Mouse (Mus musculus) megakaryocyte progenitor cell, adult 5-6 weeks (primary cell): ENCODE data around the gene Plek2. TPM values are rescaled to one million over a fixed set of nuclear protein-coding genes. Genes with fewer than 3 reads are reported as not detected.
"Not testable (repeated sequence)": the region's sequence is repeated elsewhere in the genome, so short reads cannot be mapped to it uniquely, and the experiment has no call there.

Source experiments
- ATAC-seq: replicated peaks from 2 replicates; pipeline ENCODE4 v1.8.0; 2016; ENCODE audit warnings: mild to moderate bottlenecking, moderate TSS enrichment, inconsistent platforms; ENCODE audit not compliant: poor library complexity
- total RNA-seq, 2 experiments: library from RNA; stranded (forward) in 1 of 2; stranded (reverse) in 1 of 2; fragments of 157-497, 149-512 nt in 1 of 2; fragments of 200-1000 nt in 1 of 2; gene quantifications; 2 replicates each; pipeline versions ENCODE4 v1.2.3 to v1.2.4; 2015 to 2017

The Plek2 gene
- not detected in 2 replicates for total RNA-seq (2015)
- not detected in 2 replicates for total RNA-seq (2017)

GRCm38 (mm10) chr12:78906707-78907162 is at the start of gene Plek2:
TSS of gene Plek2 (minus strand) at chr12:78906964.
- ATAC-seq = peak; percentile 69

DNA sequence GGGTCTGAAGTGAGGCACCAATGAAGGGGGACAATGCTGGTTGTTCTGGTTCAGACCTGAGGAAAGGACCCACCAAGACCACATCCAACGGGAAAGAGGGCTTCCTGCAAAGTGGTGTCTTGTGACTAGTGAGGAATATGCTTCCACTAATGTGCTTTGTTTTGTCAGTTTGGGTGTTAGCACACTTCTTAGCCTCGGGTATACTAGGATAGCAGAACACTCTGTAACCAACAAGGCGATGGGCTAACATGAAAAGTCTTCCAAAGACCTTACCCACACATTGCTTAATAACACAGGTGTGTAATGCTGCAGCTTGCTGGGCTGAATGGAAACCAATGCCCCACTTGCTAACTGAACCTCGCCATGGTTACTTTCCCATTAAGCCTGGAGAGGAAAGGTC is 49.6 kb upstream of the Plek2 start:
- ATAC-seq = no peak

DNA sequence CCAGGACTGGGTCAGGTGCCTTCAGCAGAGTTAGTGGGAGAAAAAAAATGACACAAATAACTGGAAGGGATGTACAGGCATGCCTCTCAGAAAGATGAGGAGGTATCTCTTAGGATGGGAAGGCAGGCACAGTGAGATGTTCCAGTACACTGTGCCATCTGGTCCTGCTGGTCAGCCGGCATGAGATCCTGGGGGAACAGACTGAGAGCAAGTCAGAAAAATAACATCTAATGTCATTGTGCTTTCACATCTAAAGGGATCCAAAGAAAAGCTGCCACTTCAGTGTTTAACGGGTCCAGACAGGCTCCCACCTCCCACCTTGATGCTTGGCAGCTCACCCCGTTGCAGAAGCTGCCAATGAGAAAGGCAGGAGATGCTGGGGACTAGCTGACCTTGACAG is 45.7 kb upstream of the Plek2 start:
- ATAC-seq = no peak

GRCm38 (mm10) chr12:78952053-78952452 is 45.3 kb upstream of the Plek2 start:
- ATAC-seq = no peak

DNA sequence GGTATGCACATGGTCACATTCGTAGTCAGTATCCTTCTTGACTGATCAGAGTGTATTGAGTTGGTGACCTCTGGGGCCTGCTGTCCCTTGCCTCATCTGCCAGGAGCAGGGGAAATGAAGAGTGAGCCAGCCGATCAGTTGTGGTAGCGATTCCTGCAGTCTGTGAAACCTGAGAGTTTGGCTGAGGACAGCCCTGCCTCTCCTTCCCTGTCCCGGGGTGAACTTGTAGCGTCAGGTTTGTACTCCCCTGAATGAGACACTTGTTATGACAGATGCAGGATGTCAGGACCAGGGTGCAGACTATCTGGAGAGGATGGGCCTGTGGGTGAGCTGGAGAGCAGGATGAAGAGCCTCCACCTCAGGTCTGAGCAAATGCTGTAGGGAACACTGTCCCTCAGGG is 40.9 kb upstream of the Plek2 start:
- ATAC-seq = no peak

DNA sequence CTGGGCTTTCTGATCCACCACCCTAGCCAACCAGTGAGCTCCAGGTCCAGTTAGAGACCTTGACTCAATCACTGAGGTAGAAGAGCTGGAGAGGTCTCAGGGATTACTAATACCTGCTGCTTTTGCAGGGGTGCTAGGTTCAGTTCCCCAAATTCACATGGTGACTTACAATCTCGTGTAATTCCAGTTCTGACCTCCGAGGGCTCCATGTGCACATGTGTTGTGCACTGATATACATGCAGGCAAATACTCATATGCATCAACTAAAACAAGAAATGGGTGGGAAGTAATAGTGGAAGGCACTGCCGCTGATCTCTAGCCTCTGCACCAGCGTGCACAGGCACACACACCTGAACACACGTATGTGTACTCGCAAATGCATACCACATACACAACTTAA is 40.4 kb upstream of the Plek2 start:
- ATAC-seq = peak; percentile 70

GRCm38 (mm10) chr12:78942931-78943330 is 36.2 kb upstream of the Plek2 start:
- ATAC-seq = no peak

DNA sequence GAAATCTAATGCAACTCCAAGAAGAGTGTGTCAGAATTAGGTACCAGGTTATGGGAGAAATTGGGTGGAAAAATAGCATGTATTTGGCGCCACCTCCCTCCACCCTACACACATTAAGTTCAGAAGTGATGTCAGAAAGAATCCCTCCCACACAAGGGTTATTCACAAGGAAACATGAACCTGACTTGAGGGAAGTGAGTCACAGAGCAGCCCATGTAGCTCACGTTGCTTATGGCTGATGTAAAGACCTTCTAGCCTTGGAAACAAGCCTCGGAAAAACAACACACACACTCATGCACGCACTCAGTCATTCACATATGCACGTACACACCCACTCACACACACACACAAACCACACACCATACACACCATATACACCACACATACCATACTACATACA is 33.3 kb upstream of the Plek2 start:
- ATAC-seq = no peak

- ATAC-seq = no peak
Observed at GRCm38 (mm10) chr12:78939393-78940037, 32.8 kb upstream of the Plek2 start.

GRCm38 (mm10) chr12:78936494-78936893 is 29.7 kb upstream of the Plek2 start:
- ATAC-seq = no peak

DNA sequence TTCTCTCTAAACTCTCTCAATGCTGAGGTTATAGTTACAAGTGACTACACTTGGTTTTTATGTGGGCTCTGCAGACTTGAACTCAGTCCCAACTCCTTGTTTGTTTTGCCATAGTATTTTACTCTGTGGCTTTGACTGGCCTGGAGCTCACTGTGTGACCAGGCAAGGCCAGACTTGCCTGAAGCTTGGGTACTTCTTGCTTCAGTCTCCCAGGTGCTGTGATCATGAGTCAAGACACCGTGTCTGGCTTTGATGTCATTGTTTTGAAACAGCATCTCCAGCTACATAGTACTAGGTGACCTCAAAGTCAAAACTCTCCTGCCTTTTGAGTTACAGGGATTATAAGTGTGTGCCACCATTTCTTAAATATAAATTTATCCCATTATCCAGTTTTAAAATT is 23.1 kb upstream of the Plek2 start:
- no peak for ATAC-seq

DNA sequence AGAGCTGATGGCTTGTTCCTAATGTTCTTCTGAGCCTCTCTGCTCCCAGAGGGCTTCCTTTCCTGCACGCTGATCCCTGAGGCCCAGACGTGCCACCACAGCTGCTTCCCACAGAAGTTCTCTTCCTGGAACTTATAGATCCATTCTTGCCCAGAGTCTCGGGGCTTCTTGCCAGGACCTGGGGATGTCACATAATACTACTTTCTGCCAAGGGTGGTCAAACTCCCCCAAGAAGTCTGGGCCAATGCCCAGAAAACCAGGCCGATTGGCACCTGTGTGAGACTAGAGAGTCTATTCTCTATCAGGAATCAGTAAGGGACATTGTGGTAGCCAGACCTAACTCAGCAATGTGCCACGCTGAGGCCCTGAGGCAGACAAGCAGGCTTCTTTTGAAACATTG is 20.5 kb upstream of the Plek2 start:
- no peak for ATAC-seq

DNA sequence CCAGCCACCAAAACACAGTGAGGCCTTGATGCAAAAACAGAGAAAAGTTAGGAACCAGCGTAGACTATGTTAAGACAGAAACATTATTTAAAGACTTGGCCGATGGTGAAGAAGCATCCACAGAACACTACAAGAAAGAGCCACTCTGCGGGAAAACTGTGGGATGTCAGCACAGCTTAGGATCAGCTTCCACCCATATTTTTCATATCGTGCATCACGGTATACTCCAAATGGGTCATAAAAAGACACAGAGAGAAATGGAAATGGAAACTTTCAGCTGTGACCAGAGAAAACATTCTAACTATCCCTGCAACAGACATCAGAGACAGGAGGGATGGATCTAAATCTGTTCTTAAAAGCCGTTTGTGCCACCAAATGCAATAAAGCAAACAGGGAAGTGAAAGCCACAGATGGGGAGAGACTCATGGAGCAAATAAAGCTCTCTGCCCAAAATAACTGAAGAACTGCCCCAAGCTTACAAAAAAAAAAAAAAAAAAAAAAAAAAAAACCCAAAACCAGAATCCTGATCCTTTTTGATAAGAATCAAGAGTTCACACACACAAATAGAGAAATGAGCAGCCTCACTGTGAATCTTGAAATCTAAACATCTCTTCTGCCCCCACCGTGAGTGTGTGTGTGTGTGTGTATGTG is 16.9 kb upstream of the Plek2 start:
- ATAC-seq = peak; percentile 54

DNA sequence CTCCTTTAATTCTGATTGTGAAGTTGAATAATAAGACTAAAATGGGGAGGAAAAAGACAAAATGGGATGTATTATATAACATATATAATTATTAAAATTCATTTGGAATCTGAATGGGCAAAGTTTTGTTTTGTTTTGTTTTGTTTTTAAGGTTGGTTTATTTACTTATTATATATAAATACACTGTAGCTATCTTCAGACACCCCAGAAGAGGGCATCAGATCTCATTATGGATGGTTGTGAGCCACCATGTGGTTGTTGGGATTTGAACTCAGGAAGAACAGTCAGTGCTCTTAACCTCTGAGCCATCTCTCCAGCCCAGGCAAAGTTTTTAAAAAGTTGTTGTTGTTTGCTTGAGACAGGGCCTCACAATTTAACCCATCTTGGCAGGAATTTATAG is 16.2 kb upstream of the Plek2 start:
- not testable (repeated sequence) for ATAC-seq

- no peak for ATAC-seq
Observed at GRCm38 (mm10) chr12:78922058-78922457, 15.3 kb upstream of the Plek2 start.

GRCm38 (mm10) chr12:78921421-78921820 is 14.7 kb upstream of the Plek2 start:
- no peak for ATAC-seq

- peak; percentile 89 for ATAC-seq
Observed at GRCm38 (mm10) chr12:78919079-78919712, 12.4 kb upstream of the Plek2 start.

DNA sequence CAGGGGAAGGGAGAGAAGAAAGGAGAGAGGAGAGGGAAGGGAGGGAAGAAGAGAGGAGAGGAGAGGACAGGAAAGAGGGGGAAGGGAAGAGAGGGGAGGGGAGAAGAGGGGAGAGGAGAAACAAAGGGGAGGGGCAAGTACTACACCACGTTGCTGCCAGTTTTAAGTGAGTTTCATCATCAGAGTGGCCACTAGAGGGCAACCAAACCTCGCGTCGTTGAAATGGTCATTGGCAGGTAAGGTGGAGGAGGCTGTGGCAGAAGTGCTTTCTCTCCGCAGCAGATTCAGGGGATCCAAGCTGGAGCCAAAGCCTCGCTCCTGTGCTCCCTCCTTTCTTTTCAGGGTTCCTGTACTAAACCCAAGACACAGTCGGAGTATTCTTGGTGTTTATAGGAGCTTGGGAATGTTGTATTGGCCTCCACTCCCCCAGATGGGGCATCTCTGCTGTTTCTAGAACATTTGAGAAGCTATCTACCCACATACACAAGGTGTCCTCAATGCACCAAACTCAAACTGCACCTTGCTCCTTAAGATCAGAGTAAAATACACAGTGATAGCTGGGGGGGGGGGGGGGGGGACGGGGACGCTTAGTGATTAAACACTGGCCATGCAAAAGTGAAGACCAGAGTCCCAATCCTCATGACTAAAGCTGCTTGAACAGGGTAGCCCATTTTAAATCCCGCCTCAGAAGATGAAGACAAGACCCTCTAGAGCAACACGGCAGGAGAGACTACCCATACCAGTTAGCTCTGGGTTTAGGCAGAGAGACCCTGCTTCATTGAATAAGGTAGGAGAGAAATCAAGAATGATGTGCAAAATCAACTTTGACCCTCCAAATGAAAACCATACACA is 11.7 kb upstream of the Plek2 start:
- ATAC-seq = peak; percentile 87

- ATAC-seq = no peak
Observed at GRCm38 (mm10) chr12:78916278-78916677, 9.5 kb upstream of the Plek2 start.

GRCm38 (mm10) chr12:78915561-78915960 is 8.8 kb upstream of the Plek2 start:
- ATAC-seq = no peak

- ATAC-seq = no peak
Observed at GRCm38 (mm10) chr12:78914458-78914857, 7.7 kb upstream of the Plek2 start.
